Mouse (Mus musculus): Measurements from ENCODE around the gene Tgm4. TPM values are rescaled to one million over a fixed set of nuclear protein-coding genes. Genes with fewer than 3 reads are reported as not detected.

Tgm4 gene
- not detected for total RNA-seq (2021)

DNA sequence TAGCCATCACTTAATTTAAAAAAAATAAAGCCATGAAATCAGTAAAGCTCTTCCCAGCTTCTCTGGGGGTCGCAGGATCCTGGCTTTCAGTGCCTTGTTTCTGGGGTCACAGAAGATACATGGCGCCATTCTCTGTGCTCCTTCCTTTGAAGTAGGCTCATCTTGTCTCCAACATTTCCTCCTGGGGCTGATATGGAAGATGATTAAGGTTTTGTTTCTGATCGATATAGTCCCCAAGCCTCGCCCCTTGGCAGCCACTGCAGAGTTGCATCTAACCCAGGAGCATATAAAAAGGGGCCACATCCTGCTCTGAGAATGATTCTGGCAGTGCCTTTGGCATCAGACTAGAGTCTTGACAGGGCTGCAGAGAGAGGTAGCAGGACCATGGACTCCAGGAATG lies at the start of gene Tgm4:
Gene Tgm4, plus strand, starts transcription at position 301 of the 400 bp plus-strand sequence.
- DNase-seq, result no peak

DNA sequence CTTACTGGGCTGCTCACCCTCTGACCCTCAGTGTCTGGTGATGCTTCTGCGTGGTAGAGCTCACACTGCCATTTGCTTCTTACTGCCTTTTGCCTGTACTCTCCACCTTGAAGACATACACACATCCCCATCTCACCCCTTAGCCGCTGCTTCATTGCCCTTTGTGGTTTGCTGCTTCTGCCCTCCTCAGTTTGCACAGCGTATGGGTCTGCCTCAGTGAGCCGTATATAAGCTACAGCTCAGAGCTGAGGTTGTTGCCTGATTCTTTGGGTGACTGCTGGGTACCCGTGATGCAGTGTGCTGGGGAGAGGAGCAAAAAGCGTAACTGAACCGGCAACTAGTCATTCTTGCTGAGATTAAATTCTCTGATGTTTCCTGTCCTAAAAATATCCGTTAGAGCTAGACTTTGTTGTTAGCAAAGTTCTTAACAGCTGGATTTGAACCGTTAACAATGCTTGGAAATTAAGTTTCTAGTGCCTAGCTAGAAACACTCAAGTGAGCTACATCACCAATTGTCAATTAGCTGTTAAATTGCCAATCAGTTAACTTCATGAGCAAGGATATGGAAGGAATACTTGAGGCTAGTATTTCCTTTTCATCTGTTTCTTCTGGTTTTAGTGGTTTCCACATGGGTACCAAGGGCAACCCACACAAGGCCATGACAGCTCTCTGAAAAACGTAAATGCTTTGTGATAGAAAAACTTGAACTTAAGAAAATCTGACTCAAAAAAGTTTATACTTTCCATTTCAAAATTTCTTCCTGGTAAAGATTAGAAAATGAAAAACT lies 35.9 kb upstream of the Tgm4 start:
- no peak for DNase-seq

DNA sequence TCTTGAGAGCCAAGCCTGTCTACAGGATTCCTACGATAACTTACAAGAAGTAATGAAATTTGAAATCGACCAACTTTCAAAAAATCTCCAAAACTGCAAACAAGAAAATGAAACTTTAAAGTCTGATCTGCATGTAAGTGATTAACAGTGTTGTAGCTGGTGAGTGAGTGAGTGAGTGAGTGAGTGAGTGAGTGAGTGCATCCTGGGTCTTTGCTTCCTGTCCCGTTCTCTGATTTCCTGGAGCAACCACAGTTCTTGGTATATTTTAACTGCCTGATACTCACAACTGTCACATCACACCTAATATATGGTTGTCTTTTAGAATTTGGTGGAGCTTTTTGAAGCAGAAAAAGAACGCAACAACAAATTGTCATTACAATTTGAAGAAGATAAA lies 35.3 kb upstream of the Tgm4 start:
- no peak for DNase-seq

DNA sequence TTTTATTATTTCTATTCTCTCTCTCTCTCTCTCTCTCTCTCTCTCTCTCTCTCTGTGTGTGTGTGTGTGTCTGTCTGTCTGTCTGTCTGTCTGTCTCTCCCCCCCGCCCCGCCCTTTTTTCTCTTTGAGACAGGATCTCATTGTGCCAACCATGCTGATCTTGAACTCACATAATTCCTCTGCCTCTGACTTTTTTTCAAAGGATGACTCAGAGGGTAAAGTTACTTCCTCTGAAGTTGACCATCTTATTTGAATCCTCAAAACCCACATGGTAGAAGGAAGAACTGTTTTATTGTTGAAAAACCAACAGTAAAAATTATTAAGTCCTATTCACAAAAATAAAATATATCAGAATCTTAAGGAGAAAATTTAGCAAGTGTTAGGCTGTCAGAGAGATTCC lies 29.8 kb upstream of the Tgm4 start:
- no peak for DNase-seq

DNA sequence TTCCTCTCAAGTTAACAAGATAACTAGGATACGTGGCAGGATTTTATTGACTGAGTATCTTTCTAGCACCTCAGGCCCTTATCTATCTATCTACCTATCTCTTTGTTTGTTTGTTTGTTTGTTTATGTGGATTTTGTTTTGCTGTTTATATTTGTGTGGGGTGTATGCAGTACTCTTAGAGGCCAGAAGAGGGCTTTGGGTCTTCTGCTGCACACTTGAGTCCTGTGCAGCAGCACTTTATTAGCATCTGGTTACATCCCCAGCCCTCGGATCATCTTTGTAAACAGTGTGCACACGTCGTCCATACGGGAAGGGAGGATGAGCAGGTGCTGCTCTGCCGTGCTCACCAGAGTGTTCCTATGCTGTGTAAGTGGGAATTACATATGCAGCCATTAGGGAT lies 28.5 kb upstream of the Tgm4 start:
- DNase-seq, result no peak

DNA sequence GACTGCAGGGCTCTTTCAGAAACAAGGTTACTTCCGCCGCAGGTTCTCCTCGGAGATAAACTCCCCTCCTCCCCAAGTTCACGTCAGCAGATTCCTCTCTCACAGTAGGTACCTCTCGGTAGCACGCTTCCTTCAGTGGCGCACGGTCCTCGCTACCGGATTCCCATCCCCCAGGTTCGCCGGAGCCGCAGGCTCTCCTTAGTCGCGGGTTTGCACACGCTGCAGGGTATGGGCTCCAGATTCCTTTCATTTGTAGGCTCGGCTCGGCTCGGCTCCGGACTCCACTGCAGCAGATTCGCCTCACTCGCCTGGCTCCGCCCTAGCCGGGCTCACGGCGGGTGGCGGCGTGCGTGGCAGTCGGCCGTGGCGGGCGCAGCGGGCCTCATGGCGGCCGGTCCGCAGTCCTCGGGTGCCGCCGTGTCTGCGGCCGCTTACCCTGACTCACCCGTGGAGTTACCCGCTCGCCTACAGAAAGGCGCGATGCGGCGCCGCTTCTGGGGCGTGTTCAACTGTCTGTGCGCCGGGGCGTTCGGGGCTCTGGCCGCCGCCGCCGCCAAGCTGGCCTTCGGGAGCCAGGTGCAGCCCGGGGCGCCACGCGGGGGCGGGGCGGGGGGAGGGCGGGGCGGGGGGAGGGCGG lies 13.4 kb upstream of the Tgm4 start, which contains the start of gene Tmem42:
Gene Tmem42, plus strand, starts transcription at position 332 of the 637 bp plus-strand sequence.
- peak; percentile 85 for DNase-seq

DNA sequence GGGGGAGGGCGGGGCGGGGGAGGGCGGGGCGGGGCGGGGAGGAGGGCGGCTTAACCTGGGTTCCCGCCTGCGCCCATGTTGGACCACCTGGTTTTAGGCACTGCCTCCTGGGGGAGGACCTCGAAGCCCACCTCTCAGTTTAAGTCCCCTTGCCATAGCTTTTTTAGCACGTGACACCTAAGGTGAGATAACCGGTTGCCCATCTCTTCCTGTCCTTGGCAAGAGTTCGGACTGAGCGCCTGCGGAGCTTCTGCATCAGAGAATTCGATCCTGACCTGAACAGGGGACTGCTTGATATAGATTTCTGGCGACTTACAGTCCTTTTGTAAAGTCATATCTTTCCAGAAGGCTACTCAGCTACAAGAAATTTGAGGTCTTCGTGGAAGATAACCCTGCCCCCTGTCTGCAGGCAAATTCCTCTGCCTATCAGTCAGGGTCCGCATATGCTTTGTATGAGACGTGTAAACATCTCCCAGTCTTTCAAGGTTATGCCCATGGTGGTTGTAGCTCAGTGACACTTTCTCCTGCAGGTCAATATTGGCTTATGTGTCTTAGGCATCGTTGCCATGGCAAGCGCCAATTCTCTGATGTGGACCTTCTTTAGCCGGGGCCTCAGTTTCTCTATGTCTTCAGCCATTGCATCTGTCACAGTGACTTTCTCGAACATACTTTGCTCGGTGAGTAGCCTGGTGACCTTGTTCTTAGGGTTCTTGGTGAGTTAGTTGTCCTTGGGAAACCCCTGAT lies 12.7 kb upstream of the Tgm4 start:
- no peak for DNase-seq

DNA sequence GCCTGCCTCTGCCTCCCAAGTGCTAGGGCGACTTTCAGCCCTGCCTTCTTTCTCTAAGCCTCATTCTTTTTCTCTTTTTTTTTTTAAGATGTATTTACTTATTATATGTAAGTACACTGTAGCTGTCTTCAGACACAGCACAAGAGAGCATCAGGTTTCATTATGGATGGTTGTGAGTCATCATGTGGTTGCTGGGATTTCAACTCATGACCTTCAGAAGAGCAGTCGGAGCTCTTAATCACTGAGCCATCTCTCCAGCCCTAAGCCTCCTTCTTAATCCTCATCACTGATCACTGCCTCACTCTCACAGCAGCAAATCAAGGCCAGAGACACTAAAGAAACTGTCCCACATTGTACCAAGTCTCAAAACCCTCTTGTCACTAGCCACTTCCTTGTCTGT lies 10.3 kb upstream of the Tgm4 start:
- no peak for DNase-seq

DNA sequence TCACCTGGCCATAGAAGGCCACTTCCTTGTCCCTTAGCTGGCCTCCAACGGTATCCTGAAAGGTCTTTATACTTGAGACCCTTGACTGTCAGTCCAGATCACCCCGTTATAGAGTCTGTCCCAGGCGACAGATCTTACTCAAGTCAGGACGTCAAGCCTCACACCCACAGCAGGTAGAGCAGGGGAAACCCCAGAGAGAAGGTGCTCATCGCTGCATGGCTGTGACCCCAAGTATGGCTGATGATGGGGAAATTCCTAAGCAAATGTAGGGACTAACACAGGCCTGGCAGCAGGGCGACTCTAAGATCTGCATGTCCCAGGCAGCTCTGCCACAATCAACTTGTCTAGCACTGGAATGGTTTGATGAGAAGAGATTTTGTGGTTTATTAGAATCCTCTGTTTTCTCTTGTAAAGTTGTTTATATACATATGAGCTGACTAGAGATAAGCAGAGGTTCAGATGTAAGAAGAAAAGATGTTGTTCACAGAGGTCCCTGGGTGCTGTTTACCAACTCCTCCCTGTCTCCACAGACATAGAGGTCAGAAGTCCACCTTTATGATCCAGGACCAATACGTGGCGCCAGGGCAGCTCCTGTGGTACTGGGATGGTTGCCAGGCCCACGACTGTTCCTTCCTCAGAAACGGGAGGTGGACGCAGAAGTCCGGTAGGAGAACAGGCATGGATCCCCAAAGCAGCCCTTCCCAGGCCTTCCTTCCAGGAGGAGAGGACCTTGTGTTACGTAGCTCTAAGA lies 2.9 kb upstream of the Tgm4 start:
- no peak for DNase-seq

DNA sequence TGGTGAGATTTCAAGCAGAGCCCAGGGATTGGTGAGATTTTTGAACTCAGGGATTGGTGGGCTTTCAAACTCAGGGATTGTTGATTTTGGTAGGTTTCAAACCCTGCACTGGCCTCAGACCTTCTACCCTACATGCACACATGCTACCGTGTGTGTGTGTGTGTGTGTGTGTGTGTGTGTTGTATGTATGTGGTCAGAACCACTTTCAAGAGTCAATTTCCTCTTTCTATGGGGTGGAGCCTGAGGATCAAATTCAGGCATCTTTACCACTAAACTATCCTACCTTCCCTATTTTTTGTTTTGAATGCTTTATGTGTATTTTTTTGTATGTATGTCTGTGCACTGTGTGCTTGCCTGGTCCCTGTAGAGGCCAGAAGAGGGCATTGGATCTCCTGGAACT lies 13.1 kb downstream of the Tgm4 start:
- DNase-seq, result no peak

DNA sequence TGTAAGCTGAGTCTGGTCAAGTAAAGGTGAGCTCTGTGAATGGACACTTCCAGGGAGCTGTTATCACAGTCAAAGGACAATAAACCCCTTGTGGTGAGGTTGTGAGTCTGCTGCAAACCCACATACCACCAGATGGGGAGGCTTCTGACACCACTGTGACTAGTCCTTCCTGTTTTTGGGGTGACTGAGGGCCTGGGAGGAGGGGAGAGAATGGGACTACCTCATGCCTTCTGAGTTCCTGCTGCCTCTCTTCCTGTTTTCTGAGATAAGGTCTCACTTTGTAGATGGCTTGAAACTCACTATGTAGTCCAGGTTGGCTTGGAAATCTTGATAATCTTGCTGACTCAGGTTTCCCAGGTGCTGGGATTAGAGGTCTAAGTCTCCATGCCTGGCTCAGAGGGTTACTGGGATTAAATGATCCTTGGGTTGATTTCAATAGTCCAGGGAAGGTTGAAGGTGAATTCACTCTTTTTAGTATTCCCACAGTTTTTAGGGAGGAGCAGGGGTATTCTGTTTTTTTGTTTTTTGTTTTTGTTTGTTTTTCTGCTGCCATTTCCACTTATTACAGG lies 24.3 kb downstream of the Tgm4 start:
- no peak for DNase-seq

DNA sequence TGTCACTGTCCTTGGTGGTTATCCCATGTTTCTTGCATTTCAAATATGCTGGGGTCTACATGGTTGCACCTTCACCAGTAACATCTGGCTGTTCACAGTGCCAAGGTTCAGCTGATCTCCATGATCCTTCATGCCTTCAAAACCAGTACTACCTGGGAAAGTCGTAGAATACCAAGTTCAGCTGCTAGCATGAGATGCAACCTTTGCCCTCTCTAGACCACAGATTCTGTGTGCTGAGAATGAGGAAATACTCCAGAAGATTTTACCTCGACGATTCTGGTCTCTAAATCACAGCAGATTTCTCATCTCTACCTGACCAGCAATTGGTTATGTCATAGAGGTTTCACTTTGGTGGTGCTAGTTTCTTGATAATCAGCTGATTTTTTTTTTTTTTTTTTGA lies 25.6 kb downstream of the Tgm4 start:
- DNase-seq, result no peak

DNA sequence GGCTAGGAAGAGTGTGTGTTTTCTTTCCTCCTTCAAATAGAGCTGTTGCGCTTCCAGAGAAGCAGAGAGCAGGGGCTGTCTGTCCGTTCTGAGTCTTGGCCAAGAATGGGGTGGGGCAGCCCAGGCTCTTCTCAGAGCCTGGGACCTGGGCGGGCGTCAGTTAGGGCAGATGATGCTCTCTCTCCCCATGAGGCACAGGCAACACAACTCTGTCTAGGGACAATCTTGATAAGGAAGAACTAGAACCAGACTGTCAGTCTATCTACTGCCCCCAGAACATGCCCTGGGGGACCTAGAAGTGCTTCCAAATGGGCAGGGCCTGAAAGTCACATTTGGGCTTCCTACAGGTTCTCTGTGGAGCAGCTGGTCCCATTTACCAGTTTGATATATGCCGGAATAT lies 44.6 kb downstream of the Tgm4 start:
- no peak for DNase-seq

DNA sequence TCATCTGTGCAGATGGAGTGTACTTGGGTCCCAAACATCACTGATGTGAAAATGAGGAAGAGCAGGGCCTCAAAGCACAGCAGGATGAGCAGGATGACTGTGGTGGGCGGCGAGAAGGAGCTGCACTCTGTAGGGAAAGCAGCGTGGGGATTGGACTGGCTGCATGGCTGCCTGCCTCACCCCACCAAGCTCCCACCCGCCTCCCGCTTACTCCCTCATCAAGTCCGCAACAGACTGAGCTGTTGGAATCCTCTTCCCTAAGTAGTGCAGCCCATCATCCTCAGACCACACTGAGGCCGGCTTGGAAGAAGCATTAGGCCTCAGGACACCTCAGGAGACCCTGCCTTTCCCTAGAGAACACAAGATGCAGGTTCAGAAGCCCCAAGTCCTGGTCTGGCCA lies 45.8 kb downstream of the Tgm4 start:
- no peak for DNase-seq

DNA sequence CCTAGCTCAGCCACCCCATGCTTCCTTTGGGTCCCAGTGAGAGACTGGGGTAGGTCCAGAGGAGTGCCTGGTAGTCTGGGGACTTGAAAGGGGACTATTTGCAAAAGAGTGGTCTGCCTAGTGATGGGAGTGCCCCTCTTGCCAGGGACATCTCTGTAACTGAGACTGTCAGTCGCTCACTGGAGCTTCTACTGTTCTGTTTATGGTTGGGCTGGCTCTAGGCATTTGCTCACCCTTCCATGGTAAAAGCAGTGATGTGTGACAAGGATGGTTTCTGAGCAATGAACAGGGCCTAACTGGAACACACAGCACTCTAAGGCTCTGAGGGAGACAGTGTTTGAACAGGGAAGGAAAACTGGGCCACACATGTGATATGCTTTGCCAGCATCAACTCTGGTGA lies 46.3 kb downstream of the Tgm4 start:
- no peak for DNase-seq

DNA sequence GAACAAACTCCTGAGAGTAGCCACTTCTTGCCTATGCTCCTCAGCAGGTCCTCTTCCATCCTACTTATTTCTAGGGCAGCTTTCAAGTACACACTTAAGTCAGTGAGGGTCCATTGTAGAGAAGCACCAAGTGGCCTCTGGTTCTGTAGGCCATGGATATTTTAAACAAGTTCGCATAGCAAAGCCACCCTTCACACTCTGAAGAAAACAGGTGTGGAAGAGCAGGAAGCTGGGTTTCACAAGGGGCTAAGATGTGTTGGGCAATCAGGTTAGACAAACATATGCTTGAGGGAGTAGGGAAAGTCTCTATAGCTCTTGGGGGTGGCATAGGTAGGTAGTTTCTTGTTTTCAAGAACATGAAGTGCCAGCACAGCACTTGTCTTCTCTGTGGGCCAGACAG lies 50.8 kb downstream of the Tgm4 start:
- DNase-seq, result no peak

DNA sequence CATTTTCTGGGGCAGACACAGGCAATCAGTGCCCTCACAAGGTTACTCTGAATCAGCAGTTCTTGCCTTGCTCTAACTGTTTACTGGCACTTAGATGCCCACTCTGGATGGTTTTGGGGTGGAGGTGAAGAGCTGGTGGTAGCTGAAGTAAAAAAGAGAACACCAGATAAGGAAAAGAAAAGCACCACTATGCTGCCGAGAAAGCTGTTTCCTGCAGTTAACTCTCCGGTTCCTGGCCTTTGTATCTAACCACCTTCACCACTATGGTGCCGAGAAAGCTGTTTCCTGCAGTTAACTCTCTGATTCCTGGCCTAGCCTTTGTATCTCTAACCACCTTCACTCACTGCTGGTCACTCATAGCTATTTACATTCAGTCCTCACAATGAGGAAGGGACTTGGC lies 53.0 kb downstream of the Tgm4 start:
- DNase-seq, result no peak

DNA sequence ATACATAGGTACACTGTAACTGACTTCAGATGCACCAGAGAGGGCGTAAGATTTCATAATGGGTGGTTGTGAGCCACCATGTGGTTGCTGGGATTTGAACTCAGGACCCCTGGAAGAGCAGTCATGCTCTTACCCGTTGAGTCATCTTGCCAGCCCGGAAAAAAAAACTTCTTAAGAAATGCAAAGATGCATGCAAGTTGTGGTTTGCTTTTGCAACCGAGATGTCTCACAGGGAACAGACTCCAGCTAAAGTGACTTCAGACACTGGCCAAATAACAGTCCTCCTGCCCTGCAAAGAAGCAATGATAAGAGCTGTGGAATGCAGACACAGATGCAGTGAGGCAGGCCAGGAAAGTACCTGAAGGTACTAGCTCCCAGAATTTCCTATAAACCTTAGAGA lies 56.3 kb downstream of the Tgm4 start:
- no peak for DNase-seq

DNA sequence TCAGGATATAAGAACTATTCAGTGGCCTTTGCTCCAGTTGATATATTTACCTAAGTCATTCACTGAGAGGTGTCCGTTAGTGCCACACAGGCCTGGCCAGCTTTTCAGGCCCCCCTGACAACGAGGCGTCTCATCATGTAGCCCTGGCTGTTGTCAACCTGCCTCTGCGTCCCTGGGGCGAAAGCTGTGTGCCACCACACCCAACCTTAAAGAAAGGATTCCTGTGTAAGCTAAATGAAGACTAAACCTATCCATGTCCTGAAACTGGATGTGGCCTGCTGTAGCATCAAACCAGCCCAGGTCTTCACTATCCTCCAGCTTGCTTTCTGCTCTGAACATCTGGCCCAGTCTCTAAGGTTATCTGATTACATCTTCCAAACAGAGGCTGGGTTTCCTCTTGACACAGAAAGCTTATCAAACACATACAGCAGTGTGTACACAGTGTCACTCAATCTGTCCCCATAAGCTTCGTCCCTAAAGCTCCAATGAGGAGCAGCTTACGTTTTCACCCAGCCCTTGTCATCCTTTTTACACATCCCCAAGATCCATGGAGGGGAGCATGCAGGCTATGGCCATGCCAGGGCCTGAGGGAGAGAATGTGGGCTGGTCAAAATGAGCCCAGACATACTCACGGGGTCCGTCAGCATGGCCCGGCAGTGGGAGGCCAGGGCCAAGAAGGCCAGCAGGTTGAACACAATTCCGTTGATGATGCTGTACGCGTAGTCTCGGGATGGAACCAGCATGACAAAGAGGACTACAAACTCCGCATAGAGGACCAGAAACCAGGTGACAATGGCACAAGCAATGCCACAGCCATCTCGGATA lies 65.3 kb downstream of the Tgm4 start:
- DNase-seq, result no peak

DNA sequence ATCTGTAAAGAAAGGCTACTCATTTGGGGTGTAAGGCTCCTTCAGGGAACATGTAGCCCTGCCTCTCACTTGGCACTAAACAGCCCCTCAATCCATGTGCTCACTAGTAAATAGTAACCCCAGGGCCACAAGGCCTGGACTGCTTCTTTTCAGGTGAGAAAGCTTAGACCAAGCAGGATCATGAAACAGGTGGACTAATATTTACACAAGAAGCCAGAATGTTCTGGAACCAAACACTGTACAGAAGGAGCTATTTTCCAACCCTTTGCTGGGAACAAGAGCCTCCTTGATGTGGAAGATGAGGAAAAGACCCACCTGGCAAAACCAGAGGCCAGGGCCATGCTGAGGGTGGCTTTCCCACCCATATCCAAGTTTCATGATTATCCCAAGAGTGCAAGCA lies 68.9 kb downstream of the Tgm4 start:
- DNase-seq, result no peak

DNA sequence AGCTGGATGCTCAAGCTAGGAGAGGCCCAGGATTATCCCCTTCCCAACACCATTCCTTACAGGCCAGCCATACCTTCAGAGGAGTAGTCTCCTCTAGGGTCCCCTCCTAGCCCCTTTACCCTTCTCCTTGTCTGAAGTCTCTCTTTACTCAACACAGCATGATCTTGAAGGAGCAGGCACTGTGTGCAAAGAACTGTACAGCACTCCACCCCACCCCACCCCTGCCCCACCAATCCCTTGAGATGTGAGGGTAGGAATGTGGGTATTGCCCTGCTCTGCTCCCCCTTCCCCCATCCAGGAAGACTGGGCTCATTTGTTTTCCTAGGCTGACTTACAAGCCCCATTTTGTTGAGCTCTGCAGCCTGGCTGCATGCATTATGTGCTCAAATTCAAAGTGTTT lies 69.8 kb downstream of the Tgm4 start:
- DNase-seq, result no peak

DNA sequence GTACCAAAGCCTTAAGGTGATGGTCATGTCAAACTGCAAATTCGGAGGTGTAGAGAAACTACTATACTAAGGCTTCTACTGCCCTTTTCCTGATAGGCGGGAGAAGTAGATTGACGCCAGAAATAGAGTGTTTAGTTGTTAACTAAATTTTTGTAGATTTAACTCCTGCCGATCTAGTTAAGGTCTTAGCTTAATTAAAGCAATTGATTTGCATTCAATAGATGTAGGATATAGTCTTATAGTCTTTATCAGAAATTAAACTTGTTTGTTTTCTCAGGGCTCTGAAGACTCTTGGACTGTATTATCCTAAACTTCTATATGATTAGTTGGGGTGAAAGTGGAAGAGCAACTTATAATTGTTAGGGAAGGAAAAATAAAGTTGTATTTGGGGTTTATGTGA lies 72.7 kb downstream of the Tgm4 start:
- no peak for DNase-seq
